ENCODE assay signal across 8 mouse cellular contexts in the genomic region with DNA sequence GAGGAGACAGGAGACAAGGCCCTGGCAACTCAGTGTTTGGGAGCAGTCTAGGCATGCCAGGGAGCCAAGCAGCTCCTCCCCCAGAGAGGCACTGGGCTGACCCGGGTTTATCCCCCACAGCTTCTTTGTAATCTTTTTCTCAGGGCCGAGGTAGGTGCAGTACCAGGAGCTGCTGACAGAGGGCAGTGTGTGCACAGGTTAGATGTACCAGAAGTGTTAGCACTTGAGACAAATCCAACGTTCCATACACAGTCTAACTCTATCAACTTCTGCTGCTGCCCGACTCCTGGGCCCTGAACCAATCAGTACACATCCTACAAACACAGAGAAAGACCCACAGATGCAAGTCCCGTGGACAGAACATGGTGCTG. TPM values are rescaled to one million over a fixed set of nuclear protein-coding genes. Genes with fewer than 3 reads are reported as not detected.
DNase-seq lines count a peak whose midpoint lies in the region; ATAC-seq lines count a peak whose summit lies in the region.

No protein-coding gene starts in this region.

- H3K27me3 ChIP-seq in hindbrain, embryonic 10.5 days (ENCODE audit: insufficient read depth, poor library complexity, severe bottlenecking) = no peaks in the 10 kb centered on the region
- H3K27me3 ChIP-seq in lung, embryonic 16.5 days (ENCODE audit: control insufficient read depth, insufficient read depth, low read depth, low read length) = no peaks in the 10 kb centered on the region; the same call in 1 of the 2 replicates

- H3K9me3 ChIP-seq in hindbrain, embryonic 10.5 days = no peaks in the 10 kb centered on the region
- H3K9me3 ChIP-seq in lung, embryonic 16.5 days (ENCODE audit: control insufficient read depth, low read length) = no peaks in the 10 kb centered on the region

- peak; percentile 64; the same call in 1 of the 2 replicates for ATAC-seq in frontal cortex, adult (ENCODE audit: low TSS enrichment)
- peak; percentile 75 for ATAC-seq in lung, embryonic 16.5 days (ENCODE audit: low read depth)

- H3K4me1 ChIP-seq in hindbrain, embryonic 10.5 days (replicated peaks) = peaks cover 6% of the 10 kb centered on the region
- no peaks in the 10 kb centered on the region for H3K4me1 ChIP-seq in lung, embryonic 16.5 days (replicated peaks; ENCODE audit: control insufficient read depth, insufficient read depth, low read length)

- peak overlapping the region; percentile 73 for H3K27ac ChIP-seq in hindbrain, embryonic 10.5 days
- H3K27ac ChIP-seq in lung, embryonic 16.5 days (ENCODE audit: low read length) = no peak overlapping the region

- peak; percentile 84 for DNase-seq in Muller cell, postnatal 12 days (ENCODE audit: inconsistent ontology term)
- DNase-seq in cerebellum, adult 9-10 months = peak; percentile 82
- peak; percentile 90 for DNase-seq in hindbrain, embryonic 10.5 days (ENCODE audit: low spot score)
- DNase-seq in layer of hippocampus, adult 9-10 months (ENCODE audit: low spot score) = peak; percentile 98
- DNase-seq in ovary, postnatal 36 days (ENCODE audit: low spot score) = peak; percentile 87
- peak; percentile 28 to 78 for DNase-seq in thymus, postnatal 10 days (ENCODE audit: low spot score in 2 of 2)

- H3K4me2 ChIP-seq in lung, embryonic 16.5 days (ENCODE audit: low read depth, low read length) = no peak overlapping the region

- H3K4me3 ChIP-seq in hindbrain, embryonic 10.5 days = no peak overlapping the region
- no peak overlapping the region for H3K4me3 ChIP-seq in lung, embryonic 16.5 days (ENCODE audit: low read length)

- H3K36me3 ChIP-seq in hindbrain, embryonic 10.5 days = no peaks in the 10 kb centered on the region
- no peaks in the 10 kb centered on the region for H3K36me3 ChIP-seq in lung, embryonic 16.5 days (ENCODE audit: control insufficient read depth, insufficient read depth, low read length)

- no peak overlapping the region for H3K9ac ChIP-seq in lung, embryonic 16.5 days (ENCODE audit: low read length)

- 11% methylated on average over 5 of the region's 5 CpGs for WGBS in hindbrain, embryonic 10.5 days
- WGBS in lung, embryonic 16.5 days = under 1% methylated on average over 5 of the region's 5 CpGs

RNA-seq across cellular contexts. Expression of gene Krt72, which starts 13.6 kb away (rescaled TPM):
- not detected in 2 replicates for polyA plus RNA-seq in hindbrain, embryonic 10.5 days (2016; fragmentation: Nextera tagmentation; extraction: Ambion mirVana)
- not detected in 2 replicates for polyA plus RNA-seq in lung, embryonic 16.5 days (2015; fragmentation: Nextera tagmentation; extraction: Ambion mirVana)

RNA-seq across cellular contexts. Expression of gene Krt73, which starts 29.4 kb away (rescaled TPM):
- not detected in 2 replicates for polyA plus RNA-seq in hindbrain, embryonic 10.5 days (2016; fragmentation: Nextera tagmentation; extraction: Ambion mirVana)
- not detected in 2 replicates for polyA plus RNA-seq in lung, embryonic 16.5 days (2015; fragmentation: Nextera tagmentation; extraction: Ambion mirVana)

RNA-seq across cellular contexts. Expression of gene Krt71, which starts 29.8 kb away (rescaled TPM):
- polyA plus RNA-seq in hindbrain, embryonic 10.5 days (2016; fragmentation: Nextera tagmentation; extraction: Ambion mirVana) = not detected in 2 replicates
- polyA plus RNA-seq in lung, embryonic 16.5 days (2015; fragmentation: Nextera tagmentation; extraction: Ambion mirVana) = not detected in 2 replicates

RNA-seq across cellular contexts. Expression of gene Krt2, which starts 45.3 kb away (rescaled TPM):
- not detected in 2 replicates for polyA plus RNA-seq in hindbrain, embryonic 10.5 days (2016; fragmentation: Nextera tagmentation; extraction: Ambion mirVana)
- not detected in 2 replicates for polyA plus RNA-seq in lung, embryonic 16.5 days (2015; fragmentation: Nextera tagmentation; extraction: Ambion mirVana)

RNA-seq across cellular contexts. Expression of gene Krt5, which starts 60.0 kb away (rescaled TPM):
- 0.16 and 2.1 TPM in 2 replicates for polyA plus RNA-seq in hindbrain, embryonic 10.5 days (2016; fragmentation: Nextera tagmentation; extraction: Ambion mirVana)
- polyA plus RNA-seq in lung, embryonic 16.5 days (2015; fragmentation: Nextera tagmentation; extraction: Ambion mirVana) = 4.4 and 9.4 TPM in 2 replicates
